Mouse (Mus musculus) cerebellum, adult (tissue): ENCODE measurements at regions not wholly inside any gene's neighbourhood (a gene's known extent, or its start where the extent isn't known, plus 50 kb on each side); places are given as distances from the start of the nearest gene placed in this dataset.

Experiments
- ATAC-seq: cut with Nextera tagmentation; 2 replicates; pipeline ENCODE4 v1.9.2; 2017; ENCODE audit warnings: mild to moderate bottlenecking, moderate library complexity, mixed read lengths; ENCODE audit not compliant: insufficient number of reproducible peaks, low FRiP score, low TSS enrichment

DNA sequence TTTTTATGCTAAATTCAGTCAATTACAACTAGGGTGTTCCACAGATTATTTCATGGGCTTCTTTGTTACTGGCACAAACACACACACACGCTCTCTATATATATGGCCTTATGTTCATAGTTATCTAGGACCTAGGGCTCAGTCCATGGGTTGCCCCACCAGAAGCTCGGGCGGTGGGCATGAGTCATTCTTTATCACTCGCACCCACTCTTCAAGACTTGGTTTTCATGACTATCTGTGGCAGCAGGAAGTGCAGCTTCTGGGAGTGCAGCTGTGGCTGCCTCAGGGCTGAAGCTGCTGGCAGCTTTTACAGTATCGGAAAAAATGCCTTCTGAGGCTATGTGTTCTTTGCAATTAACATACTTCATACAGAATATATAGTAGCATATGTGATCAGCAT is 198.7 kb downstream of the Ipo11 start:
- no peak for ATAC-seq

DNA sequence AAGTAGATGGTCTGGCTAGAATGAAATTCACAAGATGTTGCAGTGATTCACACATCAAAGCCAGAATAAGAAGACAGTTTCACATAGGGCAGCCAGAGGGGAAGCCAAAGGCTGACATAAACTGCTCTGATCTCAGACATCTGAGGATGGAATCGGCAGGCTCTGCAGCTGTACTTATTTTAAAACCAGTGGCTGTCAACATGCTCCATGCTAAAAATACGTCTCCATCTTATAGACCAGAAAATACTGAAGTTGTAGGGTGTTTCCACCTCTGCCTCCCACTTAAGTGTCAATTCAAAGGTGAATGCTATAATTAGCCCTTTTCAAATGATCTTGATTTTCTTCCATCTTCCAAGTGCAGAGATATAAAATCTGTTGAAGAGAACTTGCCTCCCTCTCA is 202.4 kb downstream of the Ipo11 start:
- no peak for ATAC-seq

- no peak for ATAC-seq
Observed at GRCm38 (mm10) chr13:106732906-106733305, 203.9 kb downstream of the Ipo11 start.

- ATAC-seq = no peak
Observed at GRCm38 (mm10) chr13:106723315-106723714, 213.4 kb downstream of the Ipo11 start.

- ATAC-seq = no peak
Observed at GRCm38 (mm10) chr13:106721167-106721566, 215.6 kb downstream of the Ipo11 start.

DNA sequence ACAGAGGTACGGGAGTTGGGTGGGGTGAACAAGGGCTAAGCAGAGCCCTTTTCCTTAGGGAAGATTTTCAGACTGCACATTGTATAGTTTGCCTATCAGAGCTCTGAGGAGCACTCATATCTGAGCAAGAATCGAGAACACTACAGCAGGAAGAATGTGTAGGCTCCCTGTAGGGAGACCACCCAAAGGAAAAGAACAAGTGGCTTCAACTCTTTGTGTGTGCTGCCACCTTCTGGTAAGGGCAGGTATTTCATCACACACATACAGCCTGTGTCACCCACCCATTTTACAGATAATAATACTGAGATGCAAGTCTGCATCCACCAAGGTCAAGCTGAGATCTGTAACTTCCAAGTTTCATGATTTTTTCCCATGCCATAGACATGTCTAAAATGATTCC is 221.0 kb downstream of the Ipo11 start:
- ATAC-seq = no peak

- ATAC-seq = no peak
Observed at GRCm38 (mm10) chr13:106715234-106715633, 221.5 kb downstream of the Ipo11 start.

- ATAC-seq = no peak
Observed at GRCm38 (mm10) chr13:106710580-106710979, 226.2 kb downstream of the Ipo11 start.

DNA sequence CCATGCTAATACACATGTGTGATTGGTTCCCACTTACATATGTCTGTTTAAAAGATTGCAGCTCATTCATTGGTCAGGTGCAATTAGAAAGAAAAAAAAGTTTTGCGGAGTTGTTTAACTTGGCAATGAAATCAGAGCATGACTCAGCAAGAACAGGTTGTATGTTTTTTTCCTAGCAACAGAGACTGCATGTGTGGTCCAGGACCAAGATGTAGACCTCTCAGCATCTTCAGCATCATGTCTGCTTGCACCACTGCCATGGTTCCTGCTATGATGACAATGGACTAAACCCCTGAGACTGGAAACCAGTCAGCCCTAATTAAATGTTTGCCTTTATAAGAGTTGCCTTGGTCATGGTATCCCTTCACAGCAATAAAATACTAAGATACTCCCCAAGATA is 236.4 kb downstream of the Ipo11 start:
- ATAC-seq = no peak

- ATAC-seq = no peak
Observed at GRCm38 (mm10) chr13:106699957-106700356, 236.8 kb downstream of the Ipo11 start.

GRCm38 (mm10) chr13:106691787-106692571 is 244.8 kb downstream of the Ipo11 start:
- ATAC-seq = no peak

- no peak for ATAC-seq
Observed at GRCm38 (mm10) chr13:106690125-106690524, 246.6 kb downstream of the Ipo11 start.

DNA sequence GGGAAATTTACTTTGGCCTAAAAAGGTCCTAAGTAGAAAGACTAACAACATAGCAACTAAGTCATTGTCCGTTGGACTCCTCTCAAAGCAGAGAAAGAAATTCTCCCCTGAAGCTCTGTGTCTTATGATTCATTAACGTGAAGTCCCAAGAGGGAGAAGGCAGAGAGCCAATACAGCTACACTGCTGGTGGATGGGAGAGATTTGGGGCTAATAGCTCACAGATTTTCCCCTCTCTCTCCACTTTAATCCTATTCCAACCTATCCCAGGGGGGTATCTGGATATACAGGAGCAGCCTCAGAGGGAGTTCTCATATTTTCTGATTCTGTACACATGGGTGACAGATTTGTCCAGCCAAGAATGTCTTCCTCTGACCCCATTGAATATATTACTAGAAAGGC is 247.1 kb downstream of the Ipo11 start:
- ATAC-seq = no peak

- ATAC-seq = no peak
Observed at GRCm38 (mm10) chr13:106689051-106689450, 247.7 kb downstream of the Ipo11 start.

DNA sequence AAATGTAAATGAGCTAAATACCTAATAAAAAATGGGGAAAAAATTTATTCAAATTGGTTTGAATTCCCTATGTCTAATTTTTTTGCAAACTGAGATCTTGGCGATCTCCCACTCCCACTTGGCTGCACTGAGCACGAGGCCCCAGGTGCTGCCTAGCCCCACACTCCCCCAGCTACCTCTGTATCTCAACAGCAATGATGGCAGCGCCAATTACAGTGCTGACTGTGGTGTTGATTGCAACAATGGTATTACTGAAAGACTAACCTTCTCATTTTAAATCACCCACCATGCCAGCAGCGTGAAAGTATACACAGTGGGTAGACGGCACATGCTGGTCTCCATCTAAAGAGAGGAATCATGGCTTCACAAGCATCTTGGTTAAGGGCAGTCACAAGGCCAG is 267.1 kb downstream of the Ipo11 start:
- ATAC-seq = no peak

DNA sequence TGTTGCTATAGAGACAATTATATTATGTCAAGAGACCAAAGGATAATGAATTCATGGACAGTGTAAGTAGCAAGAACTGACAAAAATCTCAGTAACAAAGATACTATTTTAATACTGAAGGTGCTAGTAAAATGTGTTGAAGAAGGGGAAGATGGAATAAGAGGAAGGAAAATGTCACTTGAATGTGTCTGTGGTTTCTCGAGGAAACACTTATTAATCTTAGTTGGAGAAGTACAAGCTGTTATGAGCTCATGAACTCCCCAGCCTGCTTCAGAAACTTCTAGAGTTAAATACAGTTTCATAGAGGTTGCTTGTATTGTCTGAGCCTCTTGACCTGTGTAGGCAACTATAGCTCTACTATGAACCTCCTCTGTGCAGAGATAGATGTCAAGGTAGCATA is 274.6 kb downstream of the Ipo11 start:
- no peak for ATAC-seq

GRCm38 (mm10) chr13:106649363-106649762 is 287.4 kb downstream of the Ipo11 start:
- ATAC-seq = no peak

DNA sequence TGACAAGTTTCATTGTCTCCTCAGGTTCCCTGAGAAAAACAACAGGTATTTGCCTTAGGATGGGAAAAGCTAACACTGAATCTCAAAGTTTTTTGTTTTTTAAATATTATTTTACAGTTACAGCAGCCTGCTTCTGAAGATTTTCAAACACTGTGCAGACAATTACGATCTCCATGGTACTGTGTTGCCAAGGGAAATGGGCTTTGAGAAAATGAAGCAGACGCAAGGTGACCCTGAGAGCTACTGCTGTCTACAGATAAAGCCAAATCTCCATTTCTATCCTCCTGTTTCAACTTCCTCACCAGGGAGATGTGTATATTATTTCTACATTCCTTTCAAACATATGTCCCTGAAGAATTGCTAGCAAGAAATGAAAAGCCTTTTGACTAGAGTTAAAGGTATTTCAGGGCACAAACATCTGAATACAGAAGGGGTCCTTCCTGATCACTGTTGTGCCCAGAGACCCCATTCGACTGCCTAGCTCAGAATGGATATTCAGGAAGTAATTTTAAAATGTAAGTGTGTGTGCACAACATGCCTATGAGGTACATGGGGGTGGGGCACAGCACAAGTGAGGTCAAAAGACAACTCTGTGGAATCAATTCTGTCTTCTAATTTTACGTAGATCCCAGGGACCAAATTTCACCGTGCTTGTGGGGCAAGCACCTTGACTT is 293.3 kb downstream of the Ipo11 start:
- no peak for ATAC-seq

GRCm38 (mm10) chr13:106638706-106639385 is 297.9 kb downstream of the Ipo11 start:
- no peak for ATAC-seq

GRCm38 (mm10) chr13:106591729-106592128 is 345.0 kb downstream of the Ipo11 start:
- no peak for ATAC-seq

DNA sequence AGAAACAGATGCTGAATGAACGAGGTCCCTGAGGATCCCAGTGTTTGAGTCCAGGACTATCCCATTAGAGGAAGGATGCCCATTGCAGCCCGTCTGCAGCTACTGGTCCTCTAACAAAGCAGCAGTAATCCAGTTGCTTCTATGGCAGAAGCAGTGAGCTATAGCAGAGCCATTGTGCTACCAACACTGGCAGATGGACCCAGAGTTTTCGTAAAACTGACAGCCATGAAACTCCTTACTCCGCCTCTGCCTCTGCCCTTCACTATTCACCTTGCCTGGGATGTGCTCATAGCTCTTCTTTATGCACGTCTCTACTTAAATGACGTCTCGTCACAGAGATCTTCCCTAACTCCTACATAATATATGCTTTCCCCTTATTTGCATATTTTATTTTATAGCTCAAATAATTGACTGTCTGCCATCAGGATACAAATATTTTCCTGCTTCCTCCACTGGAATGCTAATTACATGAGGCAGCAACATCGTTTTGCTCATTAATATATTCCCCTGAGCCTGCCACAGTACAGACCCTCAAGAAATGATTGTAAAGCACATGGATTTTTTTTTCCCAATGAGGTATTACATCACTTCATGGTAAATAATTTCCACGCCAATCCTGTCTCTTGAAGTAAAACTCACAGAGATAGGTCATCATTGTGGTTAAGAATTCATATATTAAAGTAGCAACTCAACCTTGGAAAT is 368.9 kb downstream of the Ipo11 start:
- no peak for ATAC-seq
